Mouse (Mus musculus) midbrain, embryonic 10.5 days (tissue): ENCODE data around the gene Klf11. TPM values are rescaled to one million over a fixed set of nuclear protein-coding genes. Genes with fewer than 3 reads are reported as not detected.
"Not testable (repeated sequence)": the region's sequence is repeated elsewhere in the genome, so short reads cannot be mapped to it uniquely, and the experiment has no call there.

Experiments used
- DNase-seq: peaks from one replicate; pipeline ENCODE4 v3.0.0-alpha.2; 2017; ENCODE audit warnings: low spot score
- H3K27ac ChIP-seq: fragments of 300-500 bp; sonication (generic); replicated peaks from 2 replicates; pipeline ENCODE4 v1.5.1; 2016; ENCODE audit warnings: mild to moderate bottlenecking
- H3K27me3 ChIP-seq: fragments of 300-500 bp; sonication (generic); 2 replicates; pipeline ENCODE4 v1.6.1; 2016; ENCODE audit warnings: low read depth, mild to moderate bottlenecking; ENCODE audit not compliant: poor library complexity, severe bottlenecking
- H3K36me3 ChIP-seq: fragments of 300-500 bp; sonication (generic); 2 replicates; pipeline ENCODE4 v1.6.1; 2016; ENCODE audit warnings: mild to moderate bottlenecking, moderate library complexity
- H3K4me1 ChIP-seq: fragments of 300-500 bp; sonication (generic); 2 replicates; pipeline ENCODE4 v1.6.1; 2016
- H3K4me3 ChIP-seq: fragments of 300-500 bp; sonication (generic); 2 replicates; pipeline ENCODE4 v1.5.1; 2016; ENCODE audit warnings: mild to moderate bottlenecking, moderate library complexity
- H3K9me3 ChIP-seq: fragments of 300-500 bp; sonication (generic); replicated peaks from 2 replicates; pipeline ENCODE4 v1.6.1; 2016; ENCODE audit warnings: mild to moderate bottlenecking
- WGBS: fragments of 180-500 bp; shearing (Covaris S2); methylation state at CpG from one replicate; pipeline ENCODE4 v1.1.7; 2016; 5-methylcytosine and 5-hydroxymethylcytosine counted together
- polyA plus RNA-seq: library from polyadenylated mRNA; unstranded; fragments of >200 nt; fragmentation: Nextera tagmentation; extraction: Ambion mirVana; gene quantifications from 2 replicates; pipeline ENCODE4 v1.2.1, GENCODE M21; 2016

Klf11 gene
- polyA plus RNA-seq, 1 experiment from 2014 or later: 13.6 TPM

GRCm38 (mm10) chr12:24696500-24697483, 45.7 kb downstream of the Klf11 start:
- Histone ChIP-seq H3K36me3 (no peaks in the 10 kb centered on the region), H3K9me3 (no peaks in the 10 kb centered on the region), H3K4me3 (no peak overlapping the region), H3K27ac (no peak overlapping the region), H3K4me1 (0 out of 2 replicates have a peak, but pooled peaks cover 5% of the 10 kb centered on the region), H3K27me3 (no peaks in the 10 kb centered on the region)
- 47% methylated on average over 16 of the region's 16 CpGs for WGBS
- peak; percentile 87 for DNase-seq

GRCm38 (mm10) chr12:24697484-24698204, 46.6 kb downstream of the Klf11 start:
- H3K36me3 ChIP-seq: no peaks in the 10 kb centered on the region
- H3K27ac ChIP-seq: no peak overlapping the region
- no peaks in the 10 kb centered on the region for H3K9me3 ChIP-seq
- no peaks in the 10 kb centered on the region for H3K27me3 ChIP-seq
- DNase-seq: no peak
- no peak overlapping the region for H3K4me3 ChIP-seq
- 61% methylated on average over 8 of the region's 8 CpGs for WGBS
- H3K4me1 ChIP-seq: 0 out of 2 replicates have a peak, but pooled peaks cover 5% of the 10 kb centered on the region

GRCm38 (mm10) chr12:24698514-24698913, 47.4 kb downstream of the Klf11 start:
- Histone ChIP-seq H3K9me3 (no peaks in the 10 kb centered on the region), H3K36me3 (no peaks in the 10 kb centered on the region), H3K4me3 (no peak overlapping the region), H3K27ac (no peak overlapping the region), H3K4me1 (0 out of 2 replicates have a peak, but pooled peaks cover 5% of the 10 kb centered on the region), H3K27me3 (no peaks in the 10 kb centered on the region)
- DNase-seq: no peak
- 81% methylated on average over 3 of the region's 3 CpGs for WGBS

GRCm38 (mm10) chr12:24699578-24699977, 48.5 kb downstream of the Klf11 start:
- Histone ChIP-seq H3K27me3 (no peaks in the 10 kb centered on the region), H3K4me1 (0 out of 2 replicates have a peak, but pooled peaks cover 5% of the 10 kb centered on the region), H3K4me3 (no peak overlapping the region), H3K27ac (no peak overlapping the region), H3K9me3 (no peaks in the 10 kb centered on the region), H3K36me3 (no peaks in the 10 kb centered on the region)
- WGBS: 86% methylated on average over 10 of the region's 10 CpGs
- DNase-seq: no peak

- H3K27me3 ChIP-seq, H3K9me3 ChIP-seq, DNase-seq, H3K27ac ChIP-seq, H3K4me3 ChIP-seq, H3K36me3 ChIP-seq: not testable (repeated sequence)
- 86% methylated on average over 9 of the region's 9 CpGs for WGBS
- peaks cover 12% of the 10 kb centered on the region for H3K4me1 ChIP-seq
These were observed 50.5 kb downstream of the Klf11 start for GRCm38 (mm10) chr12:24701621-24702020.

- WGBS: 89% methylated on average over 3 of the region's 3 CpGs
- no peak overlapping the region for H3K27ac ChIP-seq
- H3K9me3 ChIP-seq: no peaks in the 10 kb centered on the region
- H3K27me3 ChIP-seq: no peaks in the 10 kb centered on the region
- no peak overlapping the region for H3K4me3 ChIP-seq
- H3K4me1 ChIP-seq: peaks cover 19% of the 10 kb centered on the region
- no peaks in the 10 kb centered on the region for H3K36me3 ChIP-seq
- no peak for DNase-seq
These were observed 51.9 kb downstream of the Klf11 start for GRCm38 (mm10) chr12:24703013-24703412.

GRCm38 (mm10) chr12:24705502-24706263, 54.6 kb downstream of the Klf11 start:
- Histone ChIP-seq H3K27ac (no peak overlapping the region), H3K36me3 (peaks cover 19% of the 10 kb centered on the region), H3K27me3 (no peaks in the 10 kb centered on the region), H3K9me3 (no peaks in the 10 kb centered on the region), H3K4me3 (no peak overlapping the region; the same call in 1 of the 2 replicates), H3K4me1 (peaks cover 34% of the 10 kb centered on the region)
- 88% methylated on average over 15 of the region's 15 CpGs for WGBS
- DNase-seq: no peak

GRCm38 (mm10) chr12:24706764-24707479, 55.8 kb downstream of the Klf11 start:
- WGBS: under 1% methylated on average over 27 of the region's 27 CpGs

GRCm38 (mm10) chr12:24707480-24707802, 56.4 kb downstream of the Klf11 start:
- peak overlapping the region; percentile 98 for H3K4me3 ChIP-seq
- peak overlapping the region; percentile 99 for H3K27ac ChIP-seq
- H3K27me3 ChIP-seq: no peaks in the 10 kb centered on the region
- peaks cover 51% of the 10 kb centered on the region for H3K4me1 ChIP-seq
- 0% methylated on average over 9 of the region's 9 CpGs for WGBS
- no peaks in the 10 kb centered on the region for H3K9me3 ChIP-seq
- peak; percentile 40 for DNase-seq
- peaks cover 36% of the 10 kb centered on the region for H3K36me3 ChIP-seq

More at GRCm38 (mm10) chr12:24706764-24707479, 55.8 kb downstream of the Klf11 start:
- H3K4me1 ChIP-seq: peaks cover 46% of the 10 kb centered on the region
- peaks cover 31% of the 10 kb centered on the region for H3K36me3 ChIP-seq
- DNase-seq: peak; percentile 80
- no peaks in the 10 kb centered on the region for H3K27me3 ChIP-seq
- H3K4me3 ChIP-seq: peak overlapping the region; percentile 98
- H3K9me3 ChIP-seq: no peaks in the 10 kb centered on the region
- H3K27ac ChIP-seq: peak overlapping the region; percentile 99

- under 1% methylated on average over 83 of the region's 83 CpGs for WGBS
- Histone ChIP-seq H3K27ac (peak within 1 kb of the TSS; percentile 99), H3K4me1 (peaks cover 56% of the 10 kb centered on the region)
These were observed 57.1 kb downstream of the Klf11 start, which contains the start of gene Rrm2 for GRCm38 (mm10) chr12:24707954-24708823. Rrm2 (plus strand) TSS chr12:24708241.

GRCm38 (mm10) chr12:24708824-24709218, 57.7 kb downstream of the Klf11 start:
- peaks cover 50% of the 10 kb centered on the region for H3K36me3 ChIP-seq
- H3K9me3 ChIP-seq: no peaks in the 10 kb centered on the region
- WGBS: 2% methylated on average over 17 of the region's 17 CpGs
- peak overlapping the region; percentile 98 for H3K4me3 ChIP-seq
- H3K27ac ChIP-seq: peak overlapping the region; percentile 99
- peaks cover 58% of the 10 kb centered on the region for H3K4me1 ChIP-seq
- DNase-seq: no peak
- no peaks in the 10 kb centered on the region for H3K27me3 ChIP-seq

More at GRCm38 (mm10) chr12:24707954-24708823, 57.1 kb downstream of the Klf11 start, which contains the start of gene Rrm2:
- peak within 1 kb of the TSS; percentile 98 for H3K4me3 ChIP-seq
- H3K9me3 ChIP-seq: no peaks in the 10 kb centered on the region
- H3K36me3 ChIP-seq: peaks cover 44% of the 10 kb centered on the region
- DNase-seq: peak; percentile 97
- no peaks in the 10 kb centered on the region for H3K27me3 ChIP-seq
